Mouse (Mus musculus): ENCODE measurements around the gene Ltbp1. TPM values are rescaled to one million over a fixed set of nuclear protein-coding genes. Genes with fewer than 3 reads are reported as not detected.

The Ltbp1 gene
- total RNA-seq, 2 experiments from 2014 or later, result 24.6 to 29.1 TPM

DNA sequence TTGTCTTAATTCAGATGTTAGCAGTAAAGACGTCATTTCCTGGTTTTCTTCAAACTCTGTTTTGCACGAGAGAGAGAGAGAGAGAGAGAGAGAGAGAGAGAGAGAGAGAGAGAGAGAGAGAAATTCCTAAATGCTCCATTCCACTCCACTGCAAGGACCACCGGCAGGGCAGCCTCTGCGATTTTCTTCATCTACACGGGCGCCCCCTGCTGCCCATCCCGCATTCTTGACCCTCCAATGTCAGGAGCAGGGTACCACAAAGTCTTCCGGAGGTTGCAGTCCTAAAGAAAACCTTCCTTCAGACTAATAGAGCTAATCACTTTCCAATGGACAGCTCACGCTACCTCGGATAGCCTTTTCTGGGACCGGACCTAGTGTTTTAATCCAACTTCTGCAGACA is 548 bp upstream of the Ltbp1 start:
- DNase-seq, result peak; percentile 87

DNA sequence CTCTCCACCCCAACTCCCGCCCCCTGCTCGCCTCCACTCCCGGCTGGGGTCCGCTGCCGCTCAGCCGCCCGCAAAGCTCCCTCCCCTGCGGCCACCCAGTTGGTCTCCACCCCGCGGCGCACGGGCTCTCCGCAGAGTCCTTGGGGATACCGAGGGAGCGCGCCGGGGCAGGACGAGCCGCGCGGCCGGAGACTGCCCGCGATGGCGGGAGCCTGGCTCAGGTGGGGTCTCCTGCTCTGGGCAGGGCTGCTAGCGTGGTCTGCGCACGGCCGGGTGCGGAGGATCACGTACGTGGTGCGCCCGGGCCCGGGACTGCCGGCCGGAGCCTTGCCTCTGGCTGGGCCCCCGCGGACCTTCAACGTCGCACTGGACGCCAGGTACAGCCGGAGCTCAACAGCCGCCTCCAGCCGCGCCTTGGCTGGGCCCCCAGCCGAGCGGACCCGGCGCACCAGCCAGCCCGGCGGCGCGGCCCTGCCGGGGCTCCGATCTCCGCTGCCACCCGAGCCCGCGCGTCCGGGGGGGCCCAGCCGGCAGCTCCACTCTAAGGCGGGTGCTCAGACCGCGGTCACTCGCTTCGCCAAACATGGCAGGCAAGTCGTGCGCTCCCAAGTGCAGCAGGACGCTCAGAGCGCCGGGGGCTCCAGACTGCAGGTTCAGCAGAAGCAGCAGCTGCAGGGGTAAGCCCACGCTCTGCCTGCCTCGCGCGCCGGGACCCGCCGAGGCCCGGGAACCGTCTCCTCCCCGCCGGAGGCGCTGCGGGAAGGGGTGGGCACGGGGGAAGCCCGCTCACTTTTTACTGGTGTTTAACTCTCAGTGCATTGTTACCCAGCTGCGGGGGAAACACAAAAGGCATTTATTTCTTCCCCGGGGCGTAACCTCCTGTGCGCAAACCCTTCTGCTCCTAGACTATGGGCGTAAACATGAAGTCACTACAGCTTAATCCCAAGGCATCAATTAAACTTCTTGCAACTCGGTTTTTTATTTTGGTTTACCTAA is 615 bp downstream of the Ltbp1 start:
- peak; percentile 61 for DNase-seq

DNA sequence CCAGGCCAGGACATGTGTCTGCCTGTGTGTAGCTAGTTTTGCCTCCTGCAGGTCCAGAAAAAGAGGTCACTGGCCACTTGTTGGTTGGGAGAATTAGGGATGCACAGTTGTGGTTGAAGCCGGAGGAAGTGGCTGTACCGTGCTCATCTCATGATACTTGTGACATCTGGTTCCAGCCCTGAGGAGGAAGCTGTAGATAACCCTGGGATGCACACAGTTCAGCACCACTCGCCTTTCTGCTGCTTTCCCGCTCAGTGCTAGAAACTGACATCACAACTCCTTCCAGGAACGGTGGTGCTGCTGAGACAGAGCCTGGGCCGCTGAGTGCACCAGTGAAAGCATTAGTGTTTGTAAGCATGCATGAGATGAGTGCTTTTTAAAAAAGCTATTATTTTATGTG is 5.6 kb downstream of the Ltbp1 start:
- no peak for DNase-seq

DNA sequence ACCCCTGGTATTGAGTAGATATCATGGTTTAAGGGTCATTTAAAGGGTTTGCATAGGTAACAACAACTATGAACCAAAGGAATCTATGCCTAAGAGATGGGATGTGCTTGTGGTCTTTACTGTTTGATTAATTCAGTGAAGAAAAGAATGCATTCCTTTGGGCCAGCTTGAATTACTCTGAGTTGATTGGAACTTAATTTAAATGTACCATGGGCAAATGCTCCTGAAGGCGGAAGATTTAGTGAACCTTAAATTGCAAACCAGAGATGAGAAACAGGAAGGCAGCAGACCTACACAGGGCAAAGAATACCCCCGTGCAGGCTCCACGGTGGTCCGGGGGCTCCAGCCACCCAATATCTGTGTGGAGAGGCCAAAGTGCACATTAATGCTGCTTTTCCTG is 7.8 kb downstream of the Ltbp1 start:
- DNase-seq, result no peak

- DNase-seq, result no peak
These were observed 8.5 kb downstream of the Ltbp1 start for GRCm38 (mm10) chr17:75013868-75014267.

DNA sequence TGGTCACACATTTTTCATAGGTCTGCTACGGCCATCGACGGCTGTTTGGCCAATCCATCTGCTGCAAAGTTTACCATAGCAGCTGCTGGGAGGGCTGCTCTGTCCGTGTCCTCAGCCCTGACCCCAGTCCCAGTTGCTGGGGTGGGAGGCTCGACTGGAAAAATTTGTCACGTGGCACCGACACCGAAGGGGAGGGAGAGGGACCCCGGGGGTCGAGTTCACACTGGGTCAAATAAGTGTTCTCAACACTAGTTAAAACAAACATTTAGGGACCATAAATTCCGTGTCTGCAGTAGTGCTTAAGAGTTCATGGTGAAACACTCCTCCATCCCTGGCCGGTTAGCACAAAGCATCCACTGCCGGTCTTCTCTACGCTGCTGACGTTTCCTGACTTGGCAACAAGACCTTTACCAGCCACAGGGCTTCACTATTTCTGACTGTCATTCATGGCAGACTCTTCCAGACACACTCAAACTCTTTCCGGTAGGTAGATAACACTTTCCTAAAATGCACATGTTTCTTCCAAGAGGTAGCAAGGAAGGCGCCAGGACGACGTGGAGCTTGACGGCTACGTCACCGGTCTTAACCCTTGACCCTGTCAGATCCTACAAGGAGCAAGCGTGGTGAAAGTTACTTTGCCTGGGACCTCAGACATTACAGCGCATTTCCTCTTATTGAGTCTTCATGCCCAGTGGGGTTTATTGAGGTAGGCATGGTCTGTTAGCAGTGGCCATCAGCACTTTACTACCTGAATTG is 9.4 kb downstream of the Ltbp1 start:
- peak; percentile 19 for DNase-seq

GRCm38 (mm10) chr17:75015546-75015945 is 10.2 kb downstream of the Ltbp1 start:
- DNase-seq, result no peak

GRCm38 (mm10) chr17:75017423-75017822 is 12.1 kb downstream of the Ltbp1 start:
- DNase-seq, result peak; percentile 40

GRCm38 (mm10) chr17:75018142-75018541 is 12.8 kb downstream of the Ltbp1 start:
- DNase-seq, result no peak

DNA sequence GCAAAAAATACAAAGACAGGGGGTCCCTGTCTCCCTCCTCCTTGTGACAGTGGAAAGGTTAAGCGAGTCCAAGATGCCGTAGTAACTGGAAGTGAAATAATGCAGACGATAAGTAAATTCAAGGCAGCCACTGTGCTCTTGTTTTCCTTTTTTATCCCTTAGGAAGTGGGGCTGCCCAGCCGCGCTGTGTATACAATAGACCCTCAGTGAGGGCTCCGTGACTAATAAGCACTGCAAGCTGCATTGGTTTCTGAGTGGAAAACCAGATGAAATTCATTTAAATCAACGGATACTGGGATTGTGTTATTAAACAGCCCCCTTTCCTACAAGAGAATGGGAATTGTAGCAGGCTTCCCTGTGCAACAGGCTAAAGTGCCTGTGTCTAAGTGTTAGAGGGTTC is 14.7 kb downstream of the Ltbp1 start:
- DNase-seq, result no peak

DNA sequence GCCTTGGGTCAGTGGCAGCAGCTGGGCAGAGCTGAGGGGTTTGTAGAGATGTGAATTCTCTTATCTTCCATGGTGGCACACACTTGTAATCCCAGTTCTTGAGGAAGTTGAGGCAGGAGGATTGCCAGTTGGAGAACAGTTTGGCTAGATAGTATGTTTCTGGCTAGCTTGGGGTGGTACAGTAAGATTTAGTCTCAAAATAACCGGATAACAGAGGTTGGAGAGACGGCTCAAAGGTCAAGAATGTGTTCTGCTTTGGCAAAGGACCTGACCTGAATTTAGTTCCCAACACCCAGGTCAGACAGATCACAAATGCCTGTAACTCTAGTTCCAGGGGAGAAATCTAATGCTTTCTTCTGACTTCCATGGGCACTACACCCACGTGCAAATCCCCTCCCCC is 15.3 kb downstream of the Ltbp1 start:
- DNase-seq, result no peak

- peak; percentile 34 for DNase-seq
These were observed 22.2 kb downstream of the Ltbp1 start for GRCm38 (mm10) chr17:75027358-75028131.

- no peak for DNase-seq
These were observed 28.0 kb downstream of the Ltbp1 start for GRCm38 (mm10) chr17:75033356-75033755.

DNA sequence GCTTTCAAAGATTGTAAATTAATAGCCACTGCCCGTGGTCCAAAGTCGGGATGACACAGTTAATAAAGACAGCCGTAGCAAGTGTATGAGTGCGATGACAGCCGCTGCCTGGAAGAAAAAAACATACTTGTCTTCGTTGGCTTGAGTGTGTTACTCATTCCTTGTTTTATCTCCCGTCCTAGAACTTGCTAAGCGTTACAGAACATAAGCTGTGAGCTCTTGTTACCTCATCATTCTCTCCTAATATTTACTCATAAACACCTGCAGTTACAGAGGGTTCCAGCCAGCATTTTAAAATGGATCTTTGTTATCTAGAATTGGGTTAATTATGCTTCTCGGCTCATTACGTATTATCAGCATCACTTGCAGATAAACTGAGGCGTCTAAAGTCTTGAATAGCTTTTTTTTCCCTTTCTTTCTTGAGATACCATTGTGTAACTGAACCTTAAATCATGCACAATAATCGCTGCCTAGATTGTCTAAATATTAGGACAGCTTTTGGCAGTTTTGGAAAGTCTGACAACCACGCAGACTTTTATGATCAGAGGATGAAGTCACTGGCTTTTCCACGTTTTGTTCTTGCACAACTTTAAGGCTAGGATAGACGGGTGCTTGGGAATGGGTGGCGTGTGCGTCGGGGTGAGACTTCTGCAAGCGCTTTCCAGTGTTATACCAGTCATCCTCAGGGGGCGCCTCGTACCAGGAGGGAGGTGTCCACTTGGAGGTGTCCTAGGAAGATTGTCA is 28.7 kb downstream of the Ltbp1 start:
- DNase-seq, result no peak

DNA sequence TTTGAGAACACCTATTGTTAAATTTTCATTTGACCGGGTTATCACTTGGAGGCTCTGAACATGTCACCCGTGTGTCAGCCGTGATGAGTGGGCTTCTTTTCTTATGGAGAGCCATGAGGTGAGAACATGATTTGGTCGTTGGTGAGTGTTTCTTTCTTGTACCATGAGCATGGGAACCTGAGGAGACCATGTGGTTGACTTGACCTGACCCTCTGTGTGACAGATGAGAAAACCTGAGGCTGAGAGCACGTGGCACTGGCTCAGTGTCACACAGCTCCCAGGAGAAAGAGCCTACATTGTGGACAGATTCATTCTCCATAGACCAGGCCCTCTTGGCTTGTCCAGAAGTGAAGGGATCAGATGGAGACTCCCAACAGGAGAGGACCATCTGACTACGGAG is 31.5 kb downstream of the Ltbp1 start:
- DNase-seq, result no peak

DNA sequence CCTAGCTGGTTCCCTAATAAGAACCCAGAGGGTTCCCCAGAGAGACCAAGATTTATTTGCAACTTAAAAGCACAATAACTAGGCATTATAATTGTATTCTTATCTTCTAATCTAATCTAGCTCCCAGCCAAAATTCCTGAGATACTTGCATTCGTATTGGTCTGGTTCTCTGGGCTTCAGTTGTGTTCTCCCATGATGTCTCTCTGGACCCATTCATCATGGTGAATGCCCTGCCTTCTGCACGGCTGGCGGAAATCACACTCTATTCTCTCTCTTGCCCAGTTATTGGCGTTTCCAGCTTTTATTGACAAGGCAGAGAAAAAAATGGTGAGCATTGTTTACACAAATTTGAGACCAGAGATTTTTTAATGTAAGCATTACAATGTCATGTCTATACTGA is 33.6 kb downstream of the Ltbp1 start:
- DNase-seq, result no peak

DNA sequence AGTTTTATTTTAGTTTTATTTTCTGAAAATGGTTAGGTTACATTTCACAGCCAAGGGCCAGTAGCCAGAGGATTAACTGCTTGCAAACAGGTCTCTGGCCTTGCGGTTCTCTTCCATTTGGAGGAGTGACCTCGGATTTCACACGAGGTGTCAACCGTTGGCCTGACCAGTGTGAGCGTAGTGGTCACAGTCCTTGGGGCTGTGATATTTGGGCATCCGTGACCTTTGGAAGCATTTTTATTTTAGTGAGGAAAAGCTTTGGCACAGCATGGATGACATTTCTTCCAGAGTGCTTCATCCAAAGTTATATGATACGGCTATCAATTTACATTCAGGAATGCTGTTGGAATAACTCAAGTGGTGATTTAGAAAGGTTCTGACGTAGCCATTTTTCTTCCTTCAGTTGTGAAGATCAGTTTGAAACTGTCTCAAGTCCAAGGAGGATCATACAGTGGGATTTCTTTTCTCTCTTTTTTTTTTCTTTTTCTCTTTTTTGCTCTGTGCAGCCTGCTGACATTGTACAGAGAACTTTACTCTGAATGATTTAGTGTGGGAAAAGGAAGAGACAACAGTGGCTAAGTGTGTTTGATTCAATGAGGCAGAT is 44.1 kb downstream of the Ltbp1 start:
- peak; percentile 15 for DNase-seq

GRCm38 (mm10) chr17:75051440-75051925 is 46.1 kb downstream of the Ltbp1 start:
- no peak for DNase-seq

GRCm38 (mm10) chr17:75055235-75055634 is 49.9 kb downstream of the Ltbp1 start:
- no peak for DNase-seq

- DNase-seq, result no peak
These were observed 50.6 kb downstream of the Ltbp1 start for GRCm38 (mm10) chr17:75055961-75056360.

DNA sequence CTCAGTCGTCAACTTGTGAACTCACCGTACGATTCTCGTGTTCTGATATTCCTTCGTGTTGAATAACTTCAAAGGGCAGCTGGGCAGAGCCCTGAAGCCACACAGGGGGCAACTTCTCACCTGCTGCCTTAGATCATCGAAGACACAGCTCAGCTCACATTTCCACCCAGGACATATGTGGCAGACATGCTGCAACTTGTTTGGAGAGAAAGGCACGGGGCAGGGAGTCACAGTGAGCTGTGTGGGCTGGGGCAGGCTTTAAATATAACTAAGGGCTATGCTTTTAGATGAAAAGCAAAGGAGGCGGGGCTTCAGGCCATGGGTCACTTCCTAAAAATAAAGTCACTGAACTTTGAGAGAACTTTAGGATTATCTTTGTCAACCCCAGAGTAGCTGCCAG is 51.3 kb downstream of the Ltbp1 start:
- no peak for DNase-seq

Data from gastrocnemius, postnatal 10 days (tissue).